Mouse (Mus musculus): ENCODE results near the gene A930017K11Rik. TPM values are rescaled to one million over a fixed set of nuclear protein-coding genes. Genes with fewer than 3 reads are reported as not detected.

A930017K11Rik gene
- polyA plus RNA-seq, 1 experiment from 2014 or later, result 0.19 TPM

DNA sequence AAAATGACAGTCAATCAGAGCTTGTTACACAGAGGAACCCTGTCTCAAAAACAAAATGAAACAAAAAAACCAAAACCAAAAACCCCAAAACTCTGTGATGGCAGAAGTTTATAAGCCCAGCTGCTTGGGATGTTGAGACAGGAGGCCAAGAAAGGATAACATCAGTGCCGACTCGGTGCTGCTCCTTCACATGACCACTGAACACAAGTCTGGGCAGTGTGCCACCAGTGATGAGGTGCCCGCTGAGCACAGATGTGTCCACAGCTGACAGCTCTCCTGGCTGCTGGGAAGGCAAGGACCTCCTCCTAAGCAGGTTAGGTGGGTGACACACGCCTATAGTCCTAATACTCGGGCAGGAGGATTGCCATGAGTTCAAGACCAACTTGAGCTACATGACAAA lies 30.2 kb downstream of the A930017K11Rik start:
- no peak for ATAC-seq (ENCODE audit: low FRiP score)
- WGBS, result 86% methylated on average over 5 of the region's 5 CpGs
- Histone ChIP-seq H3K9ac (ENCODE audit: low read depth, low read length) (no peak overlapping the region), H3K4me3 (ENCODE audit: low read depth, low read length) (no peak overlapping the region), H3K36me3 (ENCODE audit: control insufficient read depth, insufficient read depth, low read length) (no peaks in the 10 kb centered on the region), H3K4me1 (replicated peaks; ENCODE audit: control insufficient read depth, insufficient read depth, low read length) (peaks cover 10% of the 10 kb centered on the region), H3K27ac (ENCODE audit: low read depth, low read length) (no peak overlapping the region), H3K27me3 (ENCODE audit: control insufficient read depth, insufficient read depth, low read length) (no peaks in the 10 kb centered on the region), H3K9me3 (ENCODE audit: control insufficient read depth, low read length) (no peaks in the 10 kb centered on the region), H3K4me2 (replicated peaks; ENCODE audit: low read depth, low read length) (no peak overlapping the region)
- no peak for DNase-seq (ENCODE audit: low spot score)

DNA sequence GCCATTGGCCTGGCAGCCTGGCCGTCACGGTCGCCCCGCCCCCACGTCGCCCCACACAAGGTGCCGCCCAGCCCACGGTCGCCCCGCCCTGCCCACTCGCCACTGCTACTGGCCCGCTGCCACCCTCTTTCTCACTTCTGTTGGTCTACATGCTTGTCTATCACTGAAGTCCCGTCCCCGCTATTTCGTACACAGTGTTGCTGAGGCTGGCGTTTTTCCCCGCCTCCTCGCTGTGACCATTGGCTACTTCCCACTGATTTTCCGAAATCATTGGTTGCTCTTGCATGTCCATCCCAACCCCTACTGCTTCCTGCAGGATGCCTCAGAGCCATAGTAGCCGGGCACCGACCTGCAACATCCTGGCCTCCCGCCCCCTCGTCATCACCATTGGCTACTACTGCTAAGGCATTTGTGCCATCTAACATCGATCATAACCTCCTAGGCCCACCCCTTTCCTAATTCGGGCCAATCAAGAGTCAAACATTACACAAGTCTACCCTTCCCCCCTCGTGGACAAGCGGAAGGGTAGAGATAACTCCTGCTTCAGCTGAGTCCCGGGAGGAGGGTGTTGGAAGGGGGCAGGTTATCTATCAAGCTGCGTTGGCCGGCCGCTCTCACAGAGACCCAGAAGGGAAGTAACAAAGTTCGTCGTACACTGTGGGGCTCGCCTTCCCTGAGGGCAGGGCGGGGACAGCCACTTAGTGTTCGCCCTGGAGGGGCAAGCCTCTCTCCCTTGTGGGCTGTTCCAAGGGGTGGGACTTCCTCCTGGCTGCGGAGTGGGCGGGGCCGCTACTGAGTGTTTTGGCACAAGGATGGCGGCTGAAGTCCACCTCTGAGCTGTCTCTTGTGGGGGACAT lies 32.4 kb downstream of the A930017K11Rik start:
- Histone ChIP-seq H3K9me3 (ENCODE audit: control insufficient read depth, low read length) (no peaks in the 10 kb centered on the region), H3K4me1 (replicated peaks; ENCODE audit: control insufficient read depth, insufficient read depth, low read length) (peaks cover 10% of the 10 kb centered on the region), H3K9ac (ENCODE audit: low read depth, low read length) (peak overlapping the region; percentile 61), H3K27me3 (ENCODE audit: control insufficient read depth, insufficient read depth, low read length) (no peaks in the 10 kb centered on the region), H3K4me2 (replicated peaks; ENCODE audit: low read depth, low read length) (peak overlapping the region; percentile 59), H3K4me3 (ENCODE audit: low read depth, low read length) (peak overlapping the region; percentile 94), H3K36me3 (ENCODE audit: control insufficient read depth, insufficient read depth, low read length) (no peaks in the 10 kb centered on the region), H3K27ac (ENCODE audit: low read depth, low read length) (peak overlapping the region; percentile 70)
- DNase-seq (ENCODE audit: low spot score) (peak; percentile 99), ATAC-seq (ENCODE audit: low FRiP score) (peak; percentile 99)
- under 1% methylated on average over 37 of the region's 40 CpGs for WGBS

DNA sequence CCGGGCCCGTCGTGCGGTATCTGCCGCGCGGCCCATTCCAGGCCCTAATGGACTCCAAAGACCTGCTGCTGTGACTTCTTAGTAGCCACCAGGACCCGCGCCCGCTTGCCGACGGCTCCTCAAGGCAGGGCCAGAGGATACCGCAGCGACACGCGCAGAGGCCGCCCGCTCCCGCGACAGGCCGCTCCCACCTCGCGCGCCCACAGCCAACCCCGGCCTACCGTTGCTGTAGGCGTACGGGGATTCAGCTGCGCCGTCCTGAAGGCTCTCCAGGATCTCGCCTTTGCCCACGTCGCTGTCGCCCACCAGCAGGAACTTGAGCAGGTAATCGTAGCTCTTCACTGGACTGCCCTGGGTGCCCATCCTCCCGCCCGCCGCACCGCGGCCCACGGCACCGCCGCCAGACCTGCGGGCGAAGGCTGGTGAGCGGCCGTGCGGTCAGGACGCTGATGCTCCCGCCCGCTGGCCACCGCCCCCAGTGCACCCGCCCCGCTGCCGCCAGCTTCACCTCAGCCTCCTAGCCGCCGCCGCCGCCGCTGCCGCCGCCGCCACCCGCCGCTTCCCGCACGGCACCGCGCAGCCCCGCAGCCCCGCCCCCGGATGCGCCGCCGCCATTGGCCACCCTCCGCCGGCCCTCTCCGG lies 33.1 kb downstream of the A930017K11Rik start, which contains the start of gene Rab40c:
Rab40c (minus strand) TSS at position 584 of the 642 bp plus-strand sequence.
- Histone ChIP-seq H3K27ac (ENCODE audit: low read depth, low read length) (peak within 1 kb of the TSS; percentile 70), H3K9ac (ENCODE audit: low read depth, low read length) (peak within 1 kb of the TSS; percentile 70), H3K4me1 (replicated peaks; ENCODE audit: control insufficient read depth, insufficient read depth, low read length) (peaks cover 10% of the 10 kb centered on the region), H3K9me3 (ENCODE audit: control insufficient read depth, low read length) (no peaks in the 10 kb centered on the region), H3K4me2 (replicated peaks; ENCODE audit: low read depth, low read length) (peak within 1 kb of the TSS; percentile 64), H3K27me3 (ENCODE audit: control insufficient read depth, insufficient read depth, low read length) (no peaks in the 10 kb centered on the region), H3K4me3 (ENCODE audit: low read depth, low read length) (peak within 1 kb of the TSS; percentile 94), H3K36me3 (ENCODE audit: control insufficient read depth, insufficient read depth, low read length) (no peaks in the 10 kb centered on the region)
- peak; percentile 17 for ATAC-seq (ENCODE audit: low FRiP score)
- no peak for DNase-seq (ENCODE audit: low spot score)
- under 1% methylated on average over 50 of the region's 78 CpGs for WGBS

DNA sequence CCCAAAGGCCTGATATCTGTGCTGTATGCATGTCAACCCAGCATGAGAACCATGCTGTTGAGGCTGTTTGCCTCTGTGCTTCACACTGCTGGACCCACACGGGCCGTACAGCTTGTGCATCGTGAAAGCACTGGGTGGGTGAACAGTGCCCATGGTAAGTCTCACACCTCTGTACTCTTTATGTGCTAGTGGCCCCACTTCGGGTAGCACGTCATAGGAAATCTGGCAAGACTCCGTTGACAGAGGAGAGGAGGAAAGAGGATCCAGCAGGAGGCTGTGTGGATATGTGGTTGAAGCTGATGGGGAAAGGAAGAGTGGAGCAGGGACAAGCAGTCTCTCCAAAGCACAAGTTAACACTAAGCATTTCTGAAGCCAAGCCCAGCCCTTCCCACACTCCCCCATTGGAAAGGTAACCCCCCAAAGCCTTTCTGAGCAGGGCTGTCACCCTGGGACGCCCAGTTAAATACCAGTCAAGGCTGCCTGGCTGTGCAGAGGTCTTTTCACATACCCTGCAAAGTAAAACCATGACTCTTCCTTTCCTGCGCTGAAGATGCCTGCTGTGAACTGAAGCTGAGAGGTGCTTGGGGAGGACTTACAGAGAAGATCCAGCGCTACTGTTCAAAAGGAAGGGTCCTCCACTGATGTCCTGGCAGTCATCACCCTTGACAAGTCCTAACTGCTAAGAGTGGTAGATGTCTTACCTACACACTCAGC lies 34.2 kb downstream of the A930017K11Rik start:
- ATAC-seq (ENCODE audit: low FRiP score), result no peak
- no peaks in the 10 kb centered on the region for H3K36me3 ChIP-seq (ENCODE audit: control insufficient read depth, insufficient read depth, low read length)
- WGBS, result 87% methylated on average over 9 of the region's 9 CpGs
- no peak overlapping the region for H3K27ac ChIP-seq (ENCODE audit: low read depth, low read length)
- H3K27me3 ChIP-seq (ENCODE audit: control insufficient read depth, insufficient read depth, low read length), result no peaks in the 10 kb centered on the region
- peak overlapping the region; percentile 64 for H3K4me2 ChIP-seq (replicated peaks; ENCODE audit: low read depth, low read length)
- H3K9ac ChIP-seq (ENCODE audit: low read depth, low read length), result peak overlapping the region; percentile 70
- no peak for DNase-seq (ENCODE audit: low spot score)
- H3K4me1 ChIP-seq (replicated peaks; ENCODE audit: control insufficient read depth, insufficient read depth, low read length), result peaks cover 10% of the 10 kb centered on the region
- no peaks in the 10 kb centered on the region for H3K9me3 ChIP-seq (ENCODE audit: control insufficient read depth, low read length)
- H3K4me3 ChIP-seq (ENCODE audit: low read depth, low read length), result peak overlapping the region; percentile 94

DNA sequence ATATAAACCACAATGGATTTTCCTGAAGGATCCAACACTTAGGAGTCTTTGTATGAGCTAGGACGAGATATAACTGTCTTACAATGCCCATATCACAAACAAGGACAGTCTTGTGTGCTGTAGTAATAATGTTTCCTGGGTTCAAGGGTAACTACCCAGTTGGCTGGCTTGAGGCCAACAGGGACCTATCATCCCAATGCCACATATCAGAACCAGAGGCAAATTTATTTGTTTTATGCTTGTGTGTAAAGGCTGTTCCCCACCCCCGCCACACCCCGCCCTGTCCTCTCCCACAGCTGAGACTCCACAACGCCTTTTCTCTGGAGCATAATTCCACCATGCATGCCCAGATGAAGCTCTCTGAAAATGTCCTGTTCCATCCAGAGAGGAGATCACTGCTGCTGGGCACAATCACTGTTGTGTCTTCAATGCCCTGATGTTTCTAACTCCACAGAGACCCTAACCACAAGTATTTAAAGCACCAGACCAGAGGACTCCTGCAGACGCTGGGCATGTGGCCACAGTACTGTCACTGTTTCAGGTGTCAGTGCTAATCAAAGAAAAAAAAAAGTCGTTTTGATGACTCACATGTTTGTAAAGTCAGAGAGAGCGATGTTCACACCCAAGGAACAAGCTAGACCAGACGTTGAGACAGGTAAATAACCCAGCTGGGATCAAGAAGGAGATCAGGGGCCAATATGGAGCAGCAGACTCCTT lies 35.3 kb downstream of the A930017K11Rik start:
- Histone ChIP-seq H3K4me1 (replicated peaks; ENCODE audit: control insufficient read depth, insufficient read depth, low read length) (peaks cover 10% of the 10 kb centered on the region), H3K4me3 (ENCODE audit: low read depth, low read length) (no peak overlapping the region), H3K27ac (ENCODE audit: low read depth, low read length) (no peak overlapping the region), H3K4me2 (replicated peaks; ENCODE audit: low read depth, low read length) (no peak overlapping the region), H3K36me3 (ENCODE audit: control insufficient read depth, insufficient read depth, low read length) (no peaks in the 10 kb centered on the region), H3K9me3 (ENCODE audit: control insufficient read depth, low read length) (no peaks in the 10 kb centered on the region), H3K27me3 (ENCODE audit: control insufficient read depth, insufficient read depth, low read length) (no peaks in the 10 kb centered on the region), H3K9ac (ENCODE audit: low read depth, low read length) (no peak overlapping the region)
- 87% methylated on average over 8 of the region's 8 CpGs for WGBS
- ATAC-seq (ENCODE audit: low FRiP score) (no peak), DNase-seq (ENCODE audit: low spot score) (no peak)

DNA sequence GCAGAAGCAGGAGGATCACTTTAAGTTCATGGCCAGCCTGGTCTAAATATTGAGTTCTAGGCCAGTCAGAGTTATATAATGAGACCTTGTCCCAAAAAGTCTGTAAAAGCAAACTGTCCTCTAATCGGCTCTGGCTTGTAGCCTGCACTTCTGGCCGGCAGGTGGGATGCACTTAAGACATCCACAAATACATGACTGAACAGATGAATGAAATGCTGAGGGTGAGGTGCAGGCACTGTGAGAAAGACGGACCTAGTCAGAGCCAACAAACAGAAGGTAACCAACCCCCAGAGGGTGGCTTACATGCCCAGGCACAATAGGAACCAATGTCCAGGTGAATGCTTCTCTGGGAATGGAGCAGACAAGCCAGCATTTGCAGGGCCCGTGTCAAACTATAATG lies 38.1 kb downstream of the A930017K11Rik start:
- H3K4me3 ChIP-seq (ENCODE audit: low read depth, low read length), result no peak overlapping the region
- no peaks in the 10 kb centered on the region for H3K36me3 ChIP-seq (ENCODE audit: control insufficient read depth, insufficient read depth, low read length)
- no peak overlapping the region for H3K4me2 ChIP-seq (replicated peaks; ENCODE audit: low read depth, low read length)
- peaks cover 8% of the 10 kb centered on the region for H3K4me1 ChIP-seq (replicated peaks; ENCODE audit: control insufficient read depth, insufficient read depth, low read length)
- no peak overlapping the region for H3K9ac ChIP-seq (ENCODE audit: low read depth, low read length)
- DNase-seq (ENCODE audit: low spot score) (no peak), ATAC-seq (ENCODE audit: low FRiP score) (no peak)
- no peaks in the 10 kb centered on the region for H3K27me3 ChIP-seq (ENCODE audit: control insufficient read depth, insufficient read depth, low read length)
- H3K9me3 ChIP-seq (ENCODE audit: control insufficient read depth, low read length), result no peaks in the 10 kb centered on the region
- WGBS, result 82% methylated on average over 4 of the region's 4 CpGs
- no peak overlapping the region for H3K27ac ChIP-seq (ENCODE audit: low read depth, low read length)

DNA sequence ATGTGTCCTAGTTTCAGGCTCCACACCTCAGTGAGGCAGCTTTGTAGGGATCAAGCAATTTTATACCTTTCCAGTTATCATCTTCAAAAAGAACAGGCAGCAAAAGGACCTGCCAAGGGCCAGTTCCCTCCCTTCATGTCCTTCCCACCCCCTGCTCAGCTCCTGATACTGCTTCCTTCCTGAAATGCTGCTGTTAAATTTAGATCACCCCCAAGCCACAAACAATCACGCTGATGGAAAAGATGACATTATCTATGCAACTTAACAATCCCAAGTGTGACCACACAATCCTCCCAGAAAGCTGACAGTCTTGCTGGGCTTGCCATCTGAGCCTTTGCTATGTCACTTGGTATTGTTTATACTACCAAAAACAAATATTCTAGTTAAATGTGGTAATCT lies 38.5 kb downstream of the A930017K11Rik start:
- no peak overlapping the region for H3K4me3 ChIP-seq (ENCODE audit: low read depth, low read length)
- no peak overlapping the region for H3K27ac ChIP-seq (ENCODE audit: low read depth, low read length)
- no peaks in the 10 kb centered on the region for H3K36me3 ChIP-seq (ENCODE audit: control insufficient read depth, insufficient read depth, low read length)
- H3K4me2 ChIP-seq (replicated peaks; ENCODE audit: low read depth, low read length), result no peak overlapping the region
- no peaks in the 10 kb centered on the region for H3K9me3 ChIP-seq (ENCODE audit: control insufficient read depth, low read length)
- ATAC-seq (ENCODE audit: low FRiP score) (no peak), DNase-seq (ENCODE audit: low spot score) (no peak)
- H3K4me1 ChIP-seq (replicated peaks; ENCODE audit: control insufficient read depth, insufficient read depth, low read length), result peaks cover 8% of the 10 kb centered on the region
- 79% methylated on average over 1 of the region's 1 CpGs for WGBS
- no peaks in the 10 kb centered on the region for H3K27me3 ChIP-seq (ENCODE audit: control insufficient read depth, insufficient read depth, low read length)
- no peak overlapping the region for H3K9ac ChIP-seq (ENCODE audit: low read depth, low read length)

DNA sequence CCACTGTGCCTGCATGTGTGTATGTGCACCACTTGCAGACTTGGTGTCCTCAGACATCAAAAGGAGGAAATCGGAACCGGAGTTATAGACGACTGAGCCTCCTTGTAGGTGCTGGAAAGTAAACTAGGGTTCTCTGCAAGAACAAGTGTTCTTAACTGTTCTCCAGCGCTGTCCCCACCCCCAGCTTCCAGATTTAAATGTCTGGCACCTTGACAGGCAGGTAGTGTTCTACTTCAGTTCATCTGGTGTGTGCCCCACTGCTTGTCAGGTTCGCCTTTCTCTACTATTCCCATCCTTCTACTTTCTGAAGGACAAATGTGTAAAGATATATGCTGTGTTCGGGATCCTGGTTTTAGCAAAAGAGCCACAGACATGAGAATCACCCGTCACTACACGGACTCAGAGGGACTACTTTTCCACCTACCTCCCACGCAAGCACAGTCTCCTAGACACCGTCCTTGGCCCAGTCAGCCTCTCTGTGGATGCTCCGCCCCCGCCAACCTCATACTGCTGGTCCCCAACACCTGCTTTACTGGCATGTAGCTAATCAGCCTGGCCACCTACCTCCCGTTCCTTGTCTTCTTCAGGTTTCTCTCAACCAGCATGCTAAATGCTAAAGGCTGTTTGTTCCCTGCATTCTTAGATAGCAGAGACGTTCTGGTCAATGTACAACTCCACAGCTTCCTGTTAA lies 39.0 kb downstream of the A930017K11Rik start:
- Histone ChIP-seq H3K27ac (ENCODE audit: low read depth, low read length) (no peak overlapping the region), H3K27me3 (ENCODE audit: control insufficient read depth, insufficient read depth, low read length) (no peaks in the 10 kb centered on the region), H3K9me3 (ENCODE audit: control insufficient read depth, low read length) (no peaks in the 10 kb centered on the region), H3K4me1 (replicated peaks; ENCODE audit: control insufficient read depth, insufficient read depth, low read length) (peaks cover 4% of the 10 kb centered on the region), H3K36me3 (ENCODE audit: control insufficient read depth, insufficient read depth, low read length) (no peaks in the 10 kb centered on the region), H3K9ac (ENCODE audit: low read depth, low read length) (no peak overlapping the region), H3K4me2 (replicated peaks; ENCODE audit: low read depth, low read length) (no peak overlapping the region), H3K4me3 (ENCODE audit: low read depth, low read length) (no peak overlapping the region)
- DNase-seq (ENCODE audit: low spot score) (no peak), ATAC-seq (ENCODE audit: low FRiP score) (no peak)
- 91% methylated on average over 14 of the region's 14 CpGs for WGBS
